In genomic region chr6:40610244-40610643, GRCm38 (mm10) we compare ENCODE assay signal across 17 mouse cellular contexts. TPM values are rescaled to one million over a fixed set of nuclear protein-coding genes. Genes with fewer than 3 reads are reported as not detected.
A peak's percentile ranks its signal among the peaks of the same experiment; 100 is the strongest.
DNase-seq lines count a peak whose midpoint lies in the region; ATAC-seq and TF ChIP-seq lines count a peak whose summit lies in the region.
"Had no signal": no experiment of that assay in that cellular context is flagged by ENCODE, and none has a peak within 500 bp of the region (broad histone marks: within the 10 kb centered on the region; RNA-seq: fewer than 3 reads in every experiment).

No protein-coding gene starts in this region.

- no peak for DNase-seq in forebrain, embryonic 10.5 days (ENCODE audit: extremely low spot score, low spot score)
- peak; percentile 19 for DNase-seq in lung, embryonic 14.5 days
- no peak for DNase-seq in lung, postnatal 4 days
- DNase-seq in layer of hippocampus, adult 9-10 months (ENCODE audit: low spot score), result peak; percentile 40
- peak; percentile 49 for DNase-seq in telencephalon, adult 2 months (ENCODE audit: low read depth, low spot score)
- DNase-seq in embryo, embryonic 10 days (ENCODE audit: low spot score), result no peak
- DNase-seq: cerebellum, adult 9-11 months; liver, embryonic 13.5 days; lung, postnatal 14 days; thymus, postnatal 25 days had no signal

- WGBS in forebrain, embryonic 15.5 days, result 34% methylated on average over 8 of the region's 8 CpGs
- 88% methylated on average over 8 of the region's 8 CpGs for WGBS in forebrain, embryonic 10.5 days
- 64% methylated on average over 8 of the region's 8 CpGs for WGBS in lung, embryonic 14.5 days

- H3K9me3 ChIP-seq in forebrain, embryonic 15.5 days, result no peaks in the 10 kb centered on the region
- H3K9me3 ChIP-seq in forebrain, embryonic 10.5 days, result no peaks in the 10 kb centered on the region
- H3K9me3 ChIP-seq in lung, embryonic 14.5 days (ENCODE audit: low read depth, low read length), result no peaks in the 10 kb centered on the region
- H3K9me3 ChIP-seq: embryonic facial prominence, embryonic 13.5 days; liver, embryonic 13.5 days; midbrain, embryonic 15.5 days had no signal

- H3K36me3 ChIP-seq in forebrain, embryonic 15.5 days, result no peaks in the 10 kb centered on the region
- no peaks in the 10 kb centered on the region for H3K36me3 ChIP-seq in forebrain, embryonic 10.5 days (replicated peaks)
- no peaks in the 10 kb centered on the region for H3K36me3 ChIP-seq in lung, embryonic 14.5 days (ENCODE audit: insufficient read depth)
- H3K36me3 ChIP-seq: embryonic facial prominence, embryonic 13.5 days; liver, embryonic 13.5 days; midbrain, embryonic 15.5 days had no signal

- H3K27me3 ChIP-seq in forebrain, embryonic 15.5 days, result no peaks in the 10 kb centered on the region
- H3K27me3 ChIP-seq in forebrain, embryonic 10.5 days (ENCODE audit: poor library complexity, severe bottlenecking), result no peaks in the 10 kb centered on the region
- H3K27me3 ChIP-seq in lung, embryonic 14.5 days (ENCODE audit: insufficient read depth, low read length), result no peaks in the 10 kb centered on the region
- H3K27me3 ChIP-seq: embryonic facial prominence, embryonic 13.5 days; liver, embryonic 13.5 days; midbrain, embryonic 15.5 days had no signal

- H3K4me1 ChIP-seq in forebrain, embryonic 15.5 days, result peaks cover 6% of the 10 kb centered on the region; the same call in 1 of the 2 replicates
- H3K4me1 ChIP-seq in forebrain, embryonic 10.5 days, result no peaks in the 10 kb centered on the region
- H3K4me1 ChIP-seq in lung, embryonic 14.5 days (ENCODE audit: insufficient read depth), result no peaks in the 10 kb centered on the region
- H3K4me1 ChIP-seq: embryonic facial prominence, embryonic 13.5 days; liver, embryonic 13.5 days; midbrain, embryonic 15.5 days had no signal

- ATAC-seq in forebrain, embryonic 15.5 days (replicated peaks), result peak; percentile 91
- ATAC-seq in lung, embryonic 14.5 days (ENCODE audit: insufficient read depth), result no peak
- ATAC-seq: intestine, postnatal 0 days; midbrain, embryonic 15.5 days had no signal

- TF ChIP-seq CTCF in lung, embryonic 14.5 days (IDR thresholded peaks at IDR 0.05; ENCODE audit: low read depth), result no peak

- H3K27ac ChIP-seq in forebrain, embryonic 15.5 days (replicated peaks), result peak overlapping the region; percentile 62
- no peak overlapping the region for H3K27ac ChIP-seq in forebrain, embryonic 10.5 days
- H3K27ac ChIP-seq in lung, embryonic 14.5 days (ENCODE audit: low read depth), result no peak overlapping the region
- H3K27ac ChIP-seq: embryonic facial prominence, embryonic 13.5 days; liver, embryonic 13.5 days; midbrain, embryonic 15.5 days had no signal

- no peak overlapping the region for H3K4me2 ChIP-seq in forebrain, embryonic 15.5 days (replicated peaks)
- no peak overlapping the region for H3K4me2 ChIP-seq in lung, embryonic 14.5 days
- H3K4me2 ChIP-seq: embryonic facial prominence, embryonic 13.5 days; liver, embryonic 13.5 days; midbrain, embryonic 15.5 days had no signal

- H3K4me3 ChIP-seq in forebrain, embryonic 15.5 days, result no peak overlapping the region
- H3K4me3 ChIP-seq in forebrain, embryonic 10.5 days, result no peak overlapping the region
- H3K4me3 ChIP-seq in lung, embryonic 14.5 days (ENCODE audit: low read depth, low read length), result no peak overlapping the region
- H3K4me3 ChIP-seq: embryonic facial prominence, embryonic 13.5 days; liver, embryonic 13.5 days; midbrain, embryonic 15.5 days had no signal

- no peak overlapping the region for H3K9ac ChIP-seq in forebrain, embryonic 15.5 days (replicated peaks)
- H3K9ac ChIP-seq in lung, embryonic 14.5 days, result no peak overlapping the region
- H3K9ac ChIP-seq: embryonic facial prominence, embryonic 13.5 days; liver, embryonic 13.5 days; midbrain, embryonic 15.5 days had no signal

RNA-seq across cellular contexts. Expression of gene Tas2r138, which starts 2.9 kb away (rescaled TPM):
- not detected in 2 replicates for polyA plus RNA-seq in forebrain, embryonic 15.5 days (2015; fragmentation: Nextera tagmentation; extraction: Ambion mirVana)
- not detected in 2 replicates for polyA plus RNA-seq in forebrain, embryonic 10.5 days (2016; fragmentation: Nextera tagmentation; extraction: Ambion mirVana)
- not detected in 2 replicates for polyA plus RNA-seq in lung, embryonic 14.5 days (2014; fragmentation: Nextera tagmentation; extraction: Ambion mirVana)
- polyA plus RNA-seq: embryonic facial prominence, embryonic 13.5 days; intestine, postnatal 0 days; large intestine, adult 2 months; liver, embryonic 13.5 days; midbrain, embryonic 15.5 days; neural tube, embryonic 14.5 days; stomach, embryonic 14.5 days had no signal

RNA-seq across cellular contexts. Expression of gene Mgam, which starts 18.4 kb away (rescaled TPM):
- polyA plus RNA-seq in forebrain, embryonic 15.5 days (2015; fragmentation: Nextera tagmentation; extraction: Ambion mirVana), result not detected in 2 replicates
- polyA plus RNA-seq in forebrain, embryonic 10.5 days (2016; fragmentation: Nextera tagmentation; extraction: Ambion mirVana), result not detected in 2 replicates
- 0.11 and 0.38 TPM in 2 replicates for polyA plus RNA-seq in lung, embryonic 14.5 days (2014; fragmentation: Nextera tagmentation; extraction: Ambion mirVana)
- polyA plus RNA-seq: embryonic facial prominence, embryonic 13.5 days had no signal

RNA-seq across cellular contexts. Expression of gene Clec5a, which starts 24.6 kb away (rescaled TPM):
- 0.32 and 0.52 TPM in 2 replicates for polyA plus RNA-seq in forebrain, embryonic 15.5 days (2015; fragmentation: Nextera tagmentation; extraction: Ambion mirVana)
- 0.37 and 0.41 TPM in 2 replicates for polyA plus RNA-seq in forebrain, embryonic 10.5 days (2016; fragmentation: Nextera tagmentation; extraction: Ambion mirVana)
- 1.4 and 1.8 TPM in 2 replicates for polyA plus RNA-seq in lung, embryonic 14.5 days (2014; fragmentation: Nextera tagmentation; extraction: Ambion mirVana)

RNA-seq across cellular contexts. Expression of gene Olfr460, which starts 41.0 kb away (rescaled TPM):
- not detected in 2 replicates for polyA plus RNA-seq in forebrain, embryonic 15.5 days (2015; fragmentation: Nextera tagmentation; extraction: Ambion mirVana)
- polyA plus RNA-seq in forebrain, embryonic 10.5 days (2016; fragmentation: Nextera tagmentation; extraction: Ambion mirVana), result not detected in 2 replicates
- polyA plus RNA-seq in lung, embryonic 14.5 days (2014; fragmentation: Nextera tagmentation; extraction: Ambion mirVana), result not detected in 2 replicates
- polyA plus RNA-seq: embryonic facial prominence, embryonic 13.5 days; intestine, postnatal 0 days; large intestine, adult 2 months; liver, embryonic 13.5 days; midbrain, embryonic 15.5 days; stomach, embryonic 14.5 days had no signal

RNA-seq across cellular contexts. Expression of gene Olfr461, which starts 55.4 kb away (rescaled TPM):
- polyA plus RNA-seq in forebrain, embryonic 15.5 days (2015; fragmentation: Nextera tagmentation; extraction: Ambion mirVana), result 0.19 and 0.34 TPM in 2 replicates
- polyA plus RNA-seq in forebrain, embryonic 10.5 days (2016; fragmentation: Nextera tagmentation; extraction: Ambion mirVana), result 0.10 and 0.24 TPM in 2 replicates
- 0.04 TPM in 1 of 2 replicates, not detected in the other for polyA plus RNA-seq in lung, embryonic 14.5 days (2014; fragmentation: Nextera tagmentation; extraction: Ambion mirVana)
- polyA plus RNA-seq: intestine, postnatal 0 days; large intestine, adult 2 months; liver, embryonic 13.5 days had no signal

Comparison
In these comparisons a context has a peak if more than half of its experiments do, and no peak if none do; other contexts are left out.
1. DNase-seq: peak in lung, embryonic 14.5 days (single experiment), layer of hippocampus, adult 9-10 months (single experiment) and telencephalon, adult 2 months (single experiment); none in forebrain, embryonic 10.5 days (single experiment), lung, postnatal 4 days (0 of 2) and embryo, embryonic 10 days (single experiment).